Mouse (Mus musculus) layer of hippocampus, adult 8-10 months (tissue): ENCODE results near the gene Cdh20. TPM values are rescaled to one million over a fixed set of nuclear protein-coding genes. Genes with fewer than 3 reads are reported as not detected.

Source experiments
- DNase-seq, 2 experiments: peaks; one replicate each; pipeline ENCODE4 v3.0.0; 2022; ENCODE audit warnings: low spot score in 2 of 2
- total RNA-seq, 4 experiments: library from RNA; stranded (reverse); gene quantifications; 2 replicates each; pipeline ENCODE4 v1.2.4; 2022

Cdh20 gene
- 10 to 100 TPM; 14.1 to 17.7 (median 16.0) TPM for total RNA-seq

- peak; percentile 11 to 30 for DNase-seq
These were observed at the start of gene Cdh20 for GRCm38 (mm10) chr1:104768371-104769249. Cdh20 (plus strand) TSS chr1:104768529.

- no peak for DNase-seq
These were observed 21.5 kb upstream of the Cdh20 start for GRCm38 (mm10) chr1:104746816-104747215.

- DNase-seq, result no peak
These were observed 20.9 kb upstream of the Cdh20 start for GRCm38 (mm10) chr1:104747438-104747837.

- DNase-seq, result peak; percentile 27 to 52
These were observed 13.8 kb upstream of the Cdh20 start for GRCm38 (mm10) chr1:104754483-104754882.

GRCm38 (mm10) chr1:104755896-104756295 lies 12.4 kb upstream of the Cdh20 start:
- DNase-seq, result no peak

- DNase-seq, result peak; percentile 25 to 35
These were observed 900 bp downstream of the Cdh20 start for GRCm38 (mm10) chr1:104769250-104769607.

- DNase-seq, result peak in 1 of 2 experiments; percentile 33
These were observed 3.6 kb downstream of the Cdh20 start for GRCm38 (mm10) chr1:104771937-104772336.

- DNase-seq, result no peak
These were observed 4.9 kb downstream of the Cdh20 start for GRCm38 (mm10) chr1:104773207-104773606.

- no peak for DNase-seq
These were observed 25.2 kb downstream of the Cdh20 start for GRCm38 (mm10) chr1:104793488-104793887.

GRCm38 (mm10) chr1:104796146-104796545 lies 27.8 kb downstream of the Cdh20 start:
- DNase-seq, result no peak

- DNase-seq, result no peak
These were observed 28.8 kb downstream of the Cdh20 start for GRCm38 (mm10) chr1:104797139-104797538.

GRCm38 (mm10) chr1:104804746-104805145 lies 36.4 kb downstream of the Cdh20 start:
- no peak for DNase-seq

GRCm38 (mm10) chr1:104807214-104807613 lies 38.9 kb downstream of the Cdh20 start:
- DNase-seq, result no peak

- no peak for DNase-seq
These were observed 49.2 kb downstream of the Cdh20 start for GRCm38 (mm10) chr1:104817510-104817909.

- DNase-seq, result peak in 1 of 2 experiments; percentile 18
These were observed 59.8 kb downstream of the Cdh20 start for GRCm38 (mm10) chr1:104828106-104828505.

- DNase-seq, result peak in 1 of 2 experiments; percentile 24
These were observed 70.0 kb downstream of the Cdh20 start for GRCm38 (mm10) chr1:104838206-104838915.

- no peak for DNase-seq
These were observed 70.7 kb downstream of the Cdh20 start for GRCm38 (mm10) chr1:104839051-104839450.

- no peak for DNase-seq
These were observed 80.1 kb downstream of the Cdh20 start for GRCm38 (mm10) chr1:104848256-104848919.

- DNase-seq, result no peak
These were observed 80.6 kb downstream of the Cdh20 start for GRCm38 (mm10) chr1:104848920-104849272.

GRCm38 (mm10) chr1:104877384-104877783 lies 109.1 kb downstream of the Cdh20 start:
- no peak for DNase-seq

GRCm38 (mm10) chr1:104901815-104902214 lies 133.5 kb downstream of the Cdh20 start:
- DNase-seq, result no peak

GRCm38 (mm10) chr1:104903409-104903808 lies 135.1 kb downstream of the Cdh20 start:
- DNase-seq, result no peak
